ENCODE assay signal across 8 mouse cellular contexts in the genomic region with DNA sequence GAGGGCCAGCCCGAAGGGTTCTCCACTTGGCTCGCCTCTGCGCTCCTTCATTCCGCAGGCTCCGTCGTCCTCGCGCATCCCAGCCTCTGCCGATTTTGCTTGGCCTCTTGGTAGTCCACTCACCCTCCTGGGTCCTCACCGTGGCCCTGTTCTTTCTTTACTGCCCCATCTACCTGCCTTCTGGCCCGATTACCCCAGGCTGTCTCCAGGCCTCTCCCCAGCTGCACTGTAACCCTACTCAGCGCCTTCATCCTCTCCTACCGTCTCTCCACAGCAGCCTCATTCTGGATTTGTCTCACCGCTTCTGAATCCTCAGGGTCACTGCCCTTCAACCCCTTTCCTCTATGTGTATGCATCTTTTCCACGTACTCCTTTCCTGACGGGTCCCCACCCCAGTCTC. TPM values are rescaled to one million over a fixed set of nuclear protein-coding genes. Genes with fewer than 3 reads are reported as not detected.
DNase-seq lines count a peak whose midpoint lies in the region; ATAC-seq and TF ChIP-seq lines count a peak whose summit lies in the region.

No protein-coding gene starts in this region.

- no peak for TF ChIP-seq POLR2A in thymus, adult 2 months (IDR thresholded peaks at IDR 0.05; ENCODE audit: control insufficient read depth, extremely low read depth, insufficient read depth, low read length, poor library complexity)

- H3K4me2 ChIP-seq in liver, embryonic 15.5 days, result peak overlapping the region; percentile 78

- no peaks in the 10 kb centered on the region for H3K36me3 ChIP-seq in thymus, adult 2 months (ENCODE audit: control insufficient read depth, insufficient read depth, low read length)
- no peaks in the 10 kb centered on the region for H3K36me3 ChIP-seq in liver, embryonic 15.5 days (replicated peaks)

- H3K27ac ChIP-seq in thymus, adult 2 months (ENCODE audit: control insufficient read depth, insufficient read depth, low read length), result no peak overlapping the region
- H3K27ac ChIP-seq in liver, embryonic 15.5 days (replicated peaks), result no peak overlapping the region

- H3K9ac ChIP-seq in liver, embryonic 15.5 days, result no peak overlapping the region

- peak overlapping the region; percentile 42 for H3K4me3 ChIP-seq in thymus, adult 2 months (ENCODE audit: control insufficient read depth, insufficient read depth, low read length)
- peak overlapping the region; percentile 59 for H3K4me3 ChIP-seq in liver, embryonic 15.5 days (replicated peaks)

- no peaks in the 10 kb centered on the region for H3K9me3 ChIP-seq in liver, embryonic 15.5 days (replicated peaks)

- no peak for TF ChIP-seq CTCF in thymus, adult 2 months (IDR thresholded peaks at IDR 0.05; ENCODE audit: borderline replicate concordance, control insufficient read depth, extremely low read depth, insufficient read depth, low read length, poor library complexity)

- no peaks in the 10 kb centered on the region for H3K27me3 ChIP-seq in thymus, adult 2 months (ENCODE audit: control insufficient read depth, insufficient read depth, low read length)
- no peaks in the 10 kb centered on the region for H3K27me3 ChIP-seq in liver, embryonic 15.5 days

- peak; percentile 35 for DNase-seq in embryo, embryonic 10 days (ENCODE audit: low spot score)
- no peak for DNase-seq in embryo, embryonic 9.5 days (ENCODE audit: extremely low spot score)
- DNase-seq in thymus, adult 2 months, result no peak
- DNase-seq in thymus, postnatal 25 days, result no peak
- DNase-seq in urinary bladder, postnatal 14 days (ENCODE audit: low spot score), result no peak
- DNase-seq in frontal cortex, postnatal 10 days (ENCODE audit: low spot score in 2 of 2), result no peak
- DNase-seq in spleen, postnatal 10 days (ENCODE audit: low spot score in 2 of 2), result no peak

- H3K4me1 ChIP-seq in thymus, adult 2 months (replicated peaks; ENCODE audit: control insufficient read depth, insufficient read depth, low read length), result peaks cover 11% of the 10 kb centered on the region
- H3K4me1 ChIP-seq in liver, embryonic 15.5 days (replicated peaks), result peaks cover 14% of the 10 kb centered on the region

- WGBS in thymus, adult 2 months, result 30% methylated on average over 16 of the region's 16 CpGs
- WGBS in liver, embryonic 15.5 days (ENCODE audit: insufficient replicate concordance), result 13% methylated on average over 16 of the region's 16 CpGs

- ATAC-seq in liver, embryonic 15.5 days (ENCODE audit: insufficient read depth), result peak; percentile 23

RNA-seq across cellular contexts. Expression of gene Efhc1, which starts 0.4 kb away (rescaled TPM):
- 0.55 and 2.6 TPM in 2 replicates for polyA plus RNA-seq in thymus, adult 2 months (2012; rRNA removed)
- 0.20 and 0.25 TPM in 2 replicates for polyA plus RNA-seq in liver, embryonic 15.5 days (2015; fragmentation: Nextera tagmentation; extraction: Ambion mirVana)
